Mouse (Mus musculus): ENCODE measurements around the gene Rassf8.

Gene Rassf8

GRCm38 (mm10) chr6:145746132-145746849 lies at the start of gene Rassf8:
Gene Rassf8, plus strand, starts transcription at chr6:145746748.
- in situ Hi-C loops (cut with MboI; ENCODE audit: low sequenced_read_pairs): no loop called here

GRCm38 (mm10) chr6:145701021-145701540 lies 45.5 kb upstream of the Rassf8 start:
- in situ Hi-C loops (cut with MboI; ENCODE audit: low sequenced_read_pairs): no loop called here

DNA sequence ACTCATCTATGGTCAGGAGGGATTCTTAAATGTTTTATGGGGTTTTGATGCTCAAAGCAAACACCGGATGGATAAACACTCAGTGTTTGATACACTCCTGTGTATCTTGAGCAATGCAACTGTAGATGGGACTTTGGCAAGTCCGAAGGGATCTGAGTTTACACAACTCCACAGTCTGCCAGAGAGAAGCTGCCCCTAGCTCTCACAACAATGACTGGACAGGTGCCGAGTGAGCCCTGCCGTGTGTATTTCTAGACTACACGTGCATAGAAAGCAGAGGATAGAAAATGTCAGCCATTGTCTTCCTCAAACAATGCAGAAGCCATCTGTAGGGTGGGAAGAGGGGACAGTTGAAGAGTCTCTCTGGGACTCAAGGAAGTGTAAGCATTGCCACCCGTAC lies 42.9 kb upstream of the Rassf8 start:
- in situ Hi-C loops (cut with MboI; ENCODE audit: low sequenced_read_pairs): no loop called here

DNA sequence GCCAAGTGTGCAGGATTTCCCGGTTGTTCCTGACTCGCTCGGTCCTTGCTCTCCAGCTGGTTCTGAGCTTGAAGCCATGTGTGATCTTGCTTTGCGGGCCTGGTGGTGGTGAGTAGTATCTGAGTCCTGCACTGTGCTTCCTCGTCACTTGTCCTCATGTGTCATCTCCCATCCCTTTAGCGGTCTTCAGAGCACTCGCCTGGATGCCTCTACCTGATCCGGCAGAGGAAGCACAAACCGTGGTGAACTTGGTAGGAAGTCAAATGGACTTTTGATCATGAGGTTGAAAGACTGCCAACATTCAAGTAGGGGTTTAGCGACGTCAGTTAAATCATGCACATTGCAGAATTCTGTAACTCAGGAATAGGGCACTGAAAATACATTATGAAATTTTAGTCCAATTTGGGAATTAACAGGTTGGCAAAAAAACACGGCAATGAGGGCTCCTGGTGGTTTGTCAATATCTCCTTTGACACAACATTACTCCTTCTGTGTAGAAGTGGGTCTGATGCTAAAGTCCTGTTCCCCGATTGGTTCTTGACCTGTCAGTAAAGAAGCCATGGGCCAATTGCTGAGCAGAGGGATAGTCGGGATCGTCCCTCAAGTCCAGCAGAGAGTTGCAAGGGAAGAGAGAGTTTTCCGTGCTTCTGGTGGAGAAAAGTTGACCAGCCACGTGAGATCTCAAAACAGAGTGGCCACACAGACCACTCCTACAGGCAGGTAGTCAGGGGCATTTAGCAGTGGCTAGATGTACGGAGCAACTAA lies 36.4 kb upstream of the Rassf8 start:
- in situ Hi-C loops (cut with MboI; ENCODE audit: low sequenced_read_pairs): no loop called here

DNA sequence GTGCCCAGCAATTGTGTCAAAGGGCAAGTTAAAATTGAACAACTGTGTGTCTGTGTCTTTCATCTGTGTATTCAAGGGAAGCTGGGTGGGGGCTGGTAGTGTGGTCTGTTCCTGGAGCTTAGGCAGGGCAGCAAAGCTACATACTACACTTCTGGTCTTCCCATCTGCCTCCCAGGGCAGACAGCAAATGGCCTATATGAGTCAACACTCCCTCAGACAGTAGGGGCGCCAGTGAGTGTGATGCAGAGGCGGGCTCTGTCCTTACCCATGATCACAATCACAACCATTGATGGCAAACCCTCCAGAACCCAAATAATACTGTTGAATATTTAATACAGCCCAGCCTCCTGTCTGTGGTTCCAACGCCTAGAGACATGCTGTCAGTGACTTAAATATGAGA lies 35.8 kb upstream of the Rassf8 start:
- in situ Hi-C loops (cut with MboI; ENCODE audit: low sequenced_read_pairs): no loop called here

- in situ Hi-C loops (cut with MboI; ENCODE audit: low sequenced_read_pairs): no loop called here
Observed at GRCm38 (mm10) chr6:145711320-145711719, 35.2 kb upstream of the Rassf8 start.

DNA sequence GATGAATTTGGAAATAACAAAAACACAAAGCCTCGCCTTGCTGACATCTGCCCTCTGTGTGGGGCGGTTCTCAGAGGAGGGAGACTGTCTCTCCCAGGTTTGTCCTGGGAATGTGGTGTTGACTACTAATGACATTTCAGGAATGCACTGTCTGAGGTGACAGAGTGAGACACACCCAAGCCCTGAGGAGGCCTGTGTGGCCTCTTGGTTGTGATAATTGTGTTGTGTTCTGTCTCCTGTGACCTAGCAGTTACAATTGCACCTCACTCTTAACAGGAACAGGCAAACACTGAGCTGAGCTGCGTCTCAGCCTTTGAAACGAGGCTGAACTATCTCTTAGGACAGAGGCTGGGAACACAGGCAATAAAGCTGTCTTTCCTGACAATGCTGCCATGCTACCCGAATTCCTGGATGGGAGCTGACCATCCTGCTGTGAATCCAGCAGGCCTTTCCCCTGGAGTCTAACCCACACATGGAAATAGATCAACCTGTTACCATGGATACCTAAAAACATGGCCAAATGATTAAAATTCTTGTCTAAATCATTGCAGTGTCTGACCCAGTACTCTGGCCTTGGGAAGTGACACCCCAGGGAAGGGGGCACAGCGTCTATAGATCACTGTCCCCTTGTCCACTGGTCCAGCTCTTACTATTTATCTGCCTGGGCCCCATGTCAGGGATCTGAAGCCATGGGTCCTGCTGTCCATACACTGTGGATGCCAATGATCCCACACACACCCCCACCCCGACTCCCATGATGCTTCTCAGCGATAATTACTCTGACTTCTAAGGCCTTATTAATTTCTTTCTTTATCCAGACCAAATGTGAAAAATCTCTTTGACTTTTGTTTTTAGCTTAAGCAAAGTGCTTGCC lies 33.1 kb upstream of the Rassf8 start:
- in situ Hi-C loops (cut with MboI; ENCODE audit: low sequenced_read_pairs): no loop called here

DNA sequence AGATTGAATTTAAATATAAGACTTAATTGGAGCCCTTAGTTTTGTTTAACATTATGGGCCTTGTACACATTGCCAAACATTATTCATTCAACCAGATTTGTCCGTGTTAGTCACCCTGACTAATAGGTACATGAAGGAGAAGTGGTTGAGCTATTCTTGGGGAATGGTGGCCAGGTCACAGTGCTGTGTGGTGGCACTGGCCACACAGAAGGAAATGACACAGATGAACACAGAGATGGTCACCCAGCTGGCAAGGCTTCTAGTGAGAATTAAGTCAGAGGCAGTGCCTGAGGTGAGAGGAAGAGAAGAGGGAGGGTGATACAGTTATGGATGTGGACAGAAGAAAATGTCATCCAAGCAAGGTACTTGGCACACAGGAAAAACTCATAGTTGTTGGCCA lies 32.4 kb upstream of the Rassf8 start:
- in situ Hi-C loops (cut with MboI; ENCODE audit: low sequenced_read_pairs): no loop called here

DNA sequence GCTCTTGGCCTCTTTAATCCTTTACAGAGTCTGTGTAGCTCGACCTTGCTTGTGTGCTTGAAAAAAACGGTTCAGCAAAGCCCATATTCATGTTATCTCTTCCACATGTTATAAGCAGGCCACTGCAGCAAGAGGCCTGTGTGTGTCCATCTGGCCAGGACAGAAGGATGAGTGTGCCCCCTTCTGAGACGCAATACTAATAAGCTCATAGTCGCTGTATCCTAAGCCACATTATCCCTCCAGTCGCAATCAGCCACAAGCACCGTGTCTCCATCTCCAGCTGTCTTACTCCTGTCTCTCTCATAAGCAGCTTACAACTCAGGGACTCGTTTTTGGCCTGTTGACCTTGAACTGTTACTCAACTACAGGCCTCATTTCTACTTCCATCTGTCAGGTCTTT lies 24.0 kb upstream of the Rassf8 start:
- in situ Hi-C loops (cut with MboI; ENCODE audit: low sequenced_read_pairs): no loop called here

DNA sequence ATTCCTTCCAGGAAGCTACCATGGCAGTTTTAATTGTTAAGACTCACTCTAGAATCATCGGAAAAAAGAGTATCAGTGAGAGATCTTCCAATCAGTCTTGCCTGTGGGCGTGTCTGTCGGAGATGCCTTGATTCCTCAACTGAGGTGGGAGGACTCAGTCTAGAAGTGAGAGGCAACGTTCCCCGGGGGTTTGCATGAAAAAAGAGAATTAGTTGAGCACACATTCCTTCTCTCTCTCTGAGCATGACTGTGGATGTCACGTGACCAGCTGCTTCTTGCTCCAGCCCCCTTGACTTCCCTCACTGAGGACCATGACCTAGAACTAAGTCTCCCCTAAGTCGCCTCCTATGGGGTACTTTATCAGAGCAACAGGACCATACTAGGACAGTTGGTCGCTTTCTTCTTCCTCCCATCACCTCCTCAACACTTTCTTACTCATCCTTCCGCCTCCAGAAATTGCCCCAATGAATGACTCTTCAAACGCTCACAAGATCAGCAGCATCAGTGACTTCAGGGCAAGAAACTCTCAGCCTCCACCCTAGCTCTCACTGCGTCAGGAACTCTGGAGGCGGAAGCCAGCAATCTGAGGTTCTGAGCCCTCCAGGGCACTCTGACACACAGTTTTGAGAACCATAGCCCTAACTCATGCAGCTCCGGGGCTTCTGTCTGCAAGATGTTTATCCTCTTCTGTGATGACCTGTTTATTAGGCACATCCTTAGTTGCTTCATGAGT lies 23.3 kb upstream of the Rassf8 start:
- in situ Hi-C loops (cut with MboI; ENCODE audit: low sequenced_read_pairs): no loop called here

- in situ Hi-C loops (cut with MboI; ENCODE audit: low sequenced_read_pairs): no loop called here
Observed at GRCm38 (mm10) chr6:145725849-145726248, 20.7 kb upstream of the Rassf8 start.

DNA sequence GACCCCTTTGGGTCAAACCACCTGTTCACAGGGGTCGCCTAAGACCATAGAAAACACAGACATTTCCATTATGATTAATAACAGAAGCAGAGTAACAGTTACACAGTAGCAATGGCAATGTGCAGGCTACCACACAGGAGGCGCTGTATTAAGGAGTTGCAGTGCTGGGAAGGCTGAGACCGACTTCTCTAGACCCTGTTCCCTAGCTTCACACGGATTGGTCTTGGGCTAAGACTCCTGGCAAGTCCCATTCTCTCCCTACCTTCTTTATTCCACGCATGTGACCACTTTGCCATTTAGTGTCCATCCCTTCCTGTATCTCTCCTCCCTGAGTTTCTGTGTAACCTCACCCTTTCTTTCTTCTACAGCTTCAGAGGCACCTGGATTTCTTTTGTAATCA lies 19.6 kb upstream of the Rassf8 start:
- in situ Hi-C loops (cut with MboI; ENCODE audit: low sequenced_read_pairs): no loop called here

DNA sequence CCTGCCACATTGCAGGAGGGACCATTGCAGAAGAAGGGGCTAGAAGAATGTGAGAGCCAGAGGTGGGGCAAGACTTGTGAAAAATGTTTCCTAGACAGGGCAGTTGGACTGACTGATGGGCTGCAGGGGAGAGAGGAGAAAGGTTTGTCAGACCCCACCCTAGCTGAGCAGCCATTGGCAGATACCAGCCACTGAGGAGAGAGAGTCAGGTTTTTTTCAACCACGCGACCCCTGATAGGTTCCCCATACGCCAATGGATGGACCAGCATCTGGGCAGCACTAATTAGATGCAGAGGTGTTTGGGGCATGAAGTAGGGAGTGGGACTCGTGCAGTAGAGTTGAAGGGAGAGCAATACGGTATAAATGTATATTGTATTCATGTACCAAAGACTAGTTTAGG lies 13.7 kb upstream of the Rassf8 start:
- in situ Hi-C loops (cut with MboI; ENCODE audit: low sequenced_read_pairs): no loop called here

- in situ Hi-C loops (cut with MboI; ENCODE audit: low sequenced_read_pairs): no loop called here
Observed at GRCm38 (mm10) chr6:145733276-145733675, 13.3 kb upstream of the Rassf8 start.

- in situ Hi-C loops (cut with MboI; ENCODE audit: low sequenced_read_pairs): no loop called here
Observed at GRCm38 (mm10) chr6:145733911-145734310, 12.6 kb upstream of the Rassf8 start.

DNA sequence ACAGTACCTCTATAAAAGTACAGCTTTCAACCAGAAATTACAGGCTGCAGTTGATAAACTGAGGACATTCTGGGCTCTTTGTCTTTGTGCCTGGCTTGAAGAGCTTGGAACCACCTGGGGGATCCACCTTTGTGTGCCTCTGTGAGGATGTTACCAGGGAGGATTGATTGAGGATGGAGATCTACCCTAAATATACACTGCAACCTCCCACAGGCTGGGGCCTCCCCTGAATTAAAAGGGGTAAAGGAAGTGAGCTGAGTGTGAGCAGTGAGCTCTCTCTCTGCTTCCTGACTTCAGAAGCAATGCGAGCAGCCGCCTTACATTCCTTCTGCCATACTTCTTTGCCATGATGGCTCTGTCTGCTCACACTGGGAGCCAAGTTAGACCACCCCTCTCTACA lies 10.4 kb upstream of the Rassf8 start:
- in situ Hi-C loops (cut with MboI; ENCODE audit: low sequenced_read_pairs): no loop called here

- in situ Hi-C loops (cut with MboI; ENCODE audit: low sequenced_read_pairs): no loop called here
Observed at GRCm38 (mm10) chr6:145739231-145739630, 7.3 kb upstream of the Rassf8 start.

- in situ Hi-C loops (cut with MboI; ENCODE audit: low sequenced_read_pairs): no loop called here
Observed at GRCm38 (mm10) chr6:145740011-145740410, 6.5 kb upstream of the Rassf8 start.

- in situ Hi-C loops (cut with MboI; ENCODE audit: low sequenced_read_pairs): no loop called here
Observed at GRCm38 (mm10) chr6:145745291-145745690, 1.3 kb upstream of the Rassf8 start.

DNA sequence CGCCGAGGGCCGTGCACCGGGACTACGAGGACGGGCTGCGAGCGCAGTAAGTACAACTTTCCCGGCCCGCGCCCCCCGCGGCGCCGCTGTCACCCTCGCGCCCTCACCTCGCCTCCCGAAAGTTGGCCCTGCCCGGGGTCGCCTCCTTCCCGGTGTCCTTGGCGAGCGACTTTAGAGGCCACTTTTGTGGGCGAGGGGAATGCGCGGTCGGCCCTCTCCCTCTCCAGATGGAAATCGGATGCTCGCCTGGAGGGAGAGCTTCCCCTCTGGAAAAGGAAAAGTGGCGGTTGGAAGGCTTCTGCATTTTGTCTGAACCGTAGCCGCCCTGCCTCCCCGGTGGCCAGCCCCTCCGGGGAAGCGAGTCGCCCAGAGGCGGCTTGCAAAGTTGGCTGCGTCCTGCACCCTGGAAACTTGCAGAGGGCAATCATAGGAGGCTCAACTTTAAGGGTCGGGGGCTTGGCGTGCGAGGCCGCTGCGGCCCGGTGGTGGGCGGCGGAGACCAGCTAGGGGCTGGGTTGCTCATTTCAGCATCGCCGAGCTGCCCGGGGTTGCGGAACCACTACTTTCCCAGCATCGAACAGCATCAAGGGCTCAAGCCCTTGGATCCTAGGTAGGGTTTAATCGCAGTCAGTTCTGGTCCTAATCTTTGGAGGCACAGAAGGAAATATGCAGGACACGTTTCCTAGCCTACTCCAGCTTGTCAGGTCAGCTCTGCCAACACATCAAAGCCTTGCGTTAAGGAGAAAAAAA lies 548 bp downstream of the Rassf8 start:
- in situ Hi-C loops (cut with MboI; ENCODE audit: low sequenced_read_pairs): no loop called here
